Mouse (Mus musculus): Measurements from ENCODE around the gene Cdk4. TPM values are rescaled to one million over a fixed set of nuclear protein-coding genes. Genes with fewer than 3 reads are reported as not detected.

Gene Cdk4
- polyA plus RNA-seq, 1 experiment from 2014 or later, result 889 TPM

GRCm38 (mm10) chr10:127098514-127098913 is 35.2 kb downstream of the Cdk4 start:
- DNase-seq (ENCODE audit: low spot score), result no peak

- no peak for DNase-seq (ENCODE audit: low spot score)
These were observed 35.9 kb downstream of the Cdk4 start for GRCm38 (mm10) chr10:127099191-127099590.

GRCm38 (mm10) chr10:127099868-127100267 is 36.5 kb downstream of the Cdk4 start:
- DNase-seq (ENCODE audit: low spot score), result no peak

- no peak for DNase-seq (ENCODE audit: low spot score)
These were observed 37.1 kb downstream of the Cdk4 start for GRCm38 (mm10) chr10:127100414-127100813.

- no peak for DNase-seq (ENCODE audit: low spot score)
These were observed 37.8 kb downstream of the Cdk4 start for GRCm38 (mm10) chr10:127101151-127101550.

- DNase-seq (ENCODE audit: low spot score), result no peak
These were observed 40.3 kb downstream of the Cdk4 start for GRCm38 (mm10) chr10:127103631-127104030.

GRCm38 (mm10) chr10:127107563-127108261 is 44.4 kb downstream of the Cdk4 start:
- DNase-seq (ENCODE audit: low spot score), result peak; percentile 75

- DNase-seq (ENCODE audit: low spot score), result no peak
These were observed 44.9 kb downstream of the Cdk4 start for GRCm38 (mm10) chr10:127108262-127108583.

- peak; percentile 23 for DNase-seq (ENCODE audit: low spot score)
These were observed 47.9 kb downstream of the Cdk4 start for GRCm38 (mm10) chr10:127111001-127111887.

- no peak for DNase-seq (ENCODE audit: low spot score)
These were observed 51.1 kb downstream of the Cdk4 start for GRCm38 (mm10) chr10:127114408-127114807.

- DNase-seq (ENCODE audit: low spot score), result peak; percentile 39
These were observed 51.7 kb downstream of the Cdk4 start for GRCm38 (mm10) chr10:127115068-127115467.

Other genes with a start within 250 kb of the Cdk4 start
- gene Atp23, start 162.2 kb upstream of the Cdk4 start, polyA plus RNA-seq (2015; fragmentation: Nextera tagmentation; extraction: Ambion mirVana), result 15.8 and 17.5 TPM in 2 replicates
- 30.3 and 34.3 TPM in 2 replicates for gene Ctdsp2, start 84.8 kb upstream of the Cdk4 start, polyA plus RNA-seq (2015; fragmentation: Nextera tagmentation; extraction: Ambion mirVana)
- 0.98 and 1.0 TPM in 2 replicates for gene Avil, start 62.8 kb upstream of the Cdk4 start, polyA plus RNA-seq (2015; fragmentation: Nextera tagmentation; extraction: Ambion mirVana)
- 74.9 and 75.8 TPM in 2 replicates for gene Tsfm, start 32.7 kb upstream of the Cdk4 start, polyA plus RNA-seq (2015; fragmentation: Nextera tagmentation; extraction: Ambion mirVana)
- gene Mettl1, start 22.1 kb upstream of the Cdk4 start, polyA plus RNA-seq (2015; fragmentation: Nextera tagmentation; extraction: Ambion mirVana), result 24.7 and 25.5 TPM in 2 replicates
- gene Eef1akmt3, start 22.0 kb upstream of the Cdk4 start, polyA plus RNA-seq (2015; fragmentation: Nextera tagmentation; extraction: Ambion mirVana), result 0.08 TPM in 1 of 2 replicates, not detected in the other
- gene Cyp27b1, start 15.3 kb upstream of the Cdk4 start, polyA plus RNA-seq (2015; fragmentation: Nextera tagmentation; extraction: Ambion mirVana), result 0.05 and 0.09 TPM in 2 replicates
- 0.30 and 0.52 TPM in 2 replicates for gene March9, start 3.4 kb upstream of the Cdk4 start, polyA plus RNA-seq (2015; fragmentation: Nextera tagmentation; extraction: Ambion mirVana)
- 49.9 and 60.5 TPM in 2 replicates for gene Tspan31, start 6.7 kb downstream of the Cdk4 start, polyA plus RNA-seq (2015; fragmentation: Nextera tagmentation; extraction: Ambion mirVana)
- gene Agap2, start 11.8 kb downstream of the Cdk4 start, polyA plus RNA-seq (2015; fragmentation: Nextera tagmentation; extraction: Ambion mirVana), result 12.3 and 13.5 TPM in 2 replicates
- 90.9 and 95.4 TPM in 2 replicates for gene Os9, start 57.6 kb downstream of the Cdk4 start, polyA plus RNA-seq (2015; fragmentation: Nextera tagmentation; extraction: Ambion mirVana)
- gene B4galnt1, start 101.7 kb downstream of the Cdk4 start, polyA plus RNA-seq (2015; fragmentation: Nextera tagmentation; extraction: Ambion mirVana), result 39.2 and 48.6 TPM in 2 replicates
- gene Slc26a10, start 117.1 kb downstream of the Cdk4 start, polyA plus RNA-seq (2015; fragmentation: Nextera tagmentation; extraction: Ambion mirVana), result 1.6 and 2.6 TPM in 2 replicates
- 3.7 and 4.5 TPM in 2 replicates for gene Arhgef25, start 126.5 kb downstream of the Cdk4 start, polyA plus RNA-seq (2015; fragmentation: Nextera tagmentation; extraction: Ambion mirVana)
- gene Dtx3, start 132.2 kb downstream of the Cdk4 start, polyA plus RNA-seq (2015; fragmentation: Nextera tagmentation; extraction: Ambion mirVana), result 42.7 and 47.3 TPM in 2 replicates
- gene Pip4k2c, start 148.1 kb downstream of the Cdk4 start, polyA plus RNA-seq (2015; fragmentation: Nextera tagmentation; extraction: Ambion mirVana), result 24.1 and 24.4 TPM in 2 replicates
- gene Kif5a, start 199.8 kb downstream of the Cdk4 start, polyA plus RNA-seq (2015; fragmentation: Nextera tagmentation; extraction: Ambion mirVana), result 0.13 and 0.32 TPM in 2 replicates
- gene Dctn2, start 202.8 kb downstream of the Cdk4 start, polyA plus RNA-seq (2015; fragmentation: Nextera tagmentation; extraction: Ambion mirVana), result 129 and 138 TPM in 2 replicates
- 10.3 and 13.8 TPM in 2 replicates for gene Mbd6, start 225.5 kb downstream of the Cdk4 start, polyA plus RNA-seq (2015; fragmentation: Nextera tagmentation; extraction: Ambion mirVana)
- gene Mars, start 248.3 kb downstream of the Cdk4 start, polyA plus RNA-seq (2015; fragmentation: Nextera tagmentation; extraction: Ambion mirVana), result 110 and 122 TPM in 2 replicates

All from thymus, postnatal 0 days (tissue).